Mouse (Mus musculus) heart, embryonic 12.5 days (tissue): ENCODE measurements around the gene Tbc1d22a. TPM values are rescaled to one million over a fixed set of nuclear protein-coding genes. Genes with fewer than 3 reads are reported as not detected.

Experiments used
- ATAC-seq: fragments of 200-750 bp; cut with Nextera tagmentation; 2 replicates; pipeline ENCODE4 v1.8.0; 2017; ENCODE audit warnings: moderate TSS enrichment, moderate library complexity; ENCODE audit not compliant: insufficient number of reproducible peaks, low FRiP score
- H3K27ac ChIP-seq: fragments of 300-500 bp; sonication (generic); 2 replicates; pipeline ENCODE4 v1.5.1; 2016; ENCODE audit warnings: mild to moderate bottlenecking, moderate library complexity; ENCODE audit not compliant: poor library complexity, severe bottlenecking
- H3K27me3 ChIP-seq: fragments of 300-500 bp; sonication (generic); replicated peaks from 2 replicates; pipeline ENCODE4 v1.6.1; 2016; ENCODE audit warnings: mild to moderate bottlenecking, moderate library complexity
- H3K36me3 ChIP-seq: fragments of 300-500 bp; sonication (generic); 2 replicates; pipeline ENCODE4 v1.6.1; 2016; ENCODE audit warnings: mild to moderate bottlenecking, moderate library complexity
- H3K4me1 ChIP-seq: fragments of 300-500 bp; sonication (generic); replicated peaks from 2 replicates; pipeline ENCODE4 v1.6.1; 2016; ENCODE audit warnings: mild to moderate bottlenecking
- H3K4me2 ChIP-seq: fragments of 300-500 bp; sonication (generic); 2 replicates; pipeline ENCODE4 v1.6.1; 2016; ENCODE audit warnings: mild to moderate bottlenecking, moderate library complexity
- H3K4me3 ChIP-seq: fragments of 300-500 bp; sonication (generic); 2 replicates; pipeline ENCODE4 v1.5.1; 2016; ENCODE audit warnings: mild to moderate bottlenecking
- H3K9ac ChIP-seq: fragments of 300-500 bp; sonication (generic); 2 replicates; pipeline ENCODE4 v1.6.1; 2016; ENCODE audit warnings: mild to moderate bottlenecking, moderate library complexity
- H3K9me3 ChIP-seq: fragments of 300-500 bp; sonication (generic); replicated peaks from 2 replicates; pipeline ENCODE4 v1.6.1; 2016; ENCODE audit warnings: mild to moderate bottlenecking, moderate library complexity
- WGBS: fragments of 180-500 bp; shearing (Covaris S2); methylation state at CpG from one replicate; pipeline ENCODE4 v1.1.7; 2016; 5-methylcytosine and 5-hydroxymethylcytosine counted together
- polyA plus RNA-seq: library from polyadenylated mRNA; unstranded; fragments of >200 nt; fragmentation: Nextera tagmentation; extraction: Ambion mirVana; gene quantifications from 2 replicates; pipeline ENCODE4 v1.2.1, GENCODE M21; 2016

Gene Tbc1d22a
- polyA plus RNA-seq, 1 experiment from 2014 or later = 10.3 TPM

GRCm38 (mm10) chr15:86182646-86183045 lies 31.6 kb upstream of the Tbc1d22a start:
- peak overlapping the region; percentile 6; the same call in 1 of the 2 replicates for H3K27ac ChIP-seq
- ATAC-seq = no peak
- no peaks in the 10 kb centered on the region for H3K27me3 ChIP-seq
- no peak overlapping the region for H3K4me3 ChIP-seq
- H3K4me2 ChIP-seq = peak overlapping the region; percentile 44
- peaks cover 48% of the 10 kb centered on the region for H3K4me1 ChIP-seq
- no peaks in the 10 kb centered on the region for H3K36me3 ChIP-seq
- no peak overlapping the region for H3K9ac ChIP-seq
- H3K9me3 ChIP-seq = no peaks in the 10 kb centered on the region
- WGBS = 34% methylated on average over 13 of the region's 13 CpGs

- no peak overlapping the region for H3K9ac ChIP-seq
- H3K36me3 ChIP-seq = no peaks in the 10 kb centered on the region
- H3K4me1 ChIP-seq = peaks cover 48% of the 10 kb centered on the region
- 85% methylated on average over 8 of the region's 8 CpGs for WGBS
- no peak overlapping the region for H3K27ac ChIP-seq
- no peak for ATAC-seq
- H3K9me3 ChIP-seq = no peaks in the 10 kb centered on the region
- H3K27me3 ChIP-seq = no peaks in the 10 kb centered on the region
- H3K4me3 ChIP-seq = no peak overlapping the region
- H3K4me2 ChIP-seq = no peak overlapping the region
Measured at GRCm38 (mm10) chr15:86183484-86183883, 30.8 kb upstream of the Tbc1d22a start.

- Histone ChIP-seq H3K36me3 (no peaks in the 10 kb centered on the region), H3K9me3 (no peaks in the 10 kb centered on the region), H3K4me2 (peak overlapping the region; percentile 75), H3K27me3 (no peaks in the 10 kb centered on the region), H3K4me3 (peak overlapping the region; percentile 74), H3K27ac (no peak overlapping the region), H3K4me1 (peaks cover 54% of the 10 kb centered on the region), H3K9ac (peak overlapping the region; percentile 93)
- WGBS = 47% methylated on average over 5 of the region's 5 CpGs
- no peak for ATAC-seq
Measured at GRCm38 (mm10) chr15:86184071-86184470, 30.2 kb upstream of the Tbc1d22a start.

- Histone ChIP-seq H3K9ac (peak overlapping the region; percentile 93), H3K9me3 (no peaks in the 10 kb centered on the region), H3K4me1 (peaks cover 58% of the 10 kb centered on the region), H3K4me2 (peak overlapping the region; percentile 75), H3K27me3 (no peaks in the 10 kb centered on the region), H3K36me3 (no peaks in the 10 kb centered on the region), H3K4me3 (peak overlapping the region; percentile 74), H3K27ac (peak overlapping the region; percentile 88)
- WGBS = under 1% methylated on average over 70 of the region's 70 CpGs
- peak; percentile 31 for ATAC-seq
Measured at GRCm38 (mm10) chr15:86184851-86185688, 29.2 kb upstream of the Tbc1d22a start.

- Histone ChIP-seq H3K27ac (peak within 1 kb of the TSS; percentile 88), H3K36me3 (no peaks in the 10 kb centered on the region), H3K4me2 (peak within 1 kb of the TSS; percentile 75), H3K9me3 (no peaks in the 10 kb centered on the region), H3K27me3 (peaks cover 5% of the 10 kb centered on the region; the same call in 1 of the 2 replicates), H3K9ac (peak within 1 kb of the TSS; percentile 93), H3K4me1 (peaks cover 58% of the 10 kb centered on the region), H3K4me3 (peak within 1 kb of the TSS; percentile 74)
- 2% methylated on average over 43 of the region's 43 CpGs for WGBS
- peak; percentile 58 for ATAC-seq
Measured at GRCm38 (mm10) chr15:86185689-86186569, 28.3 kb upstream of the Tbc1d22a start, which contains the start of gene Cerk. Gene Cerk (minus strand): TSS chr15:86186141.

- 50% methylated on average over 3 of the region's 3 CpGs for WGBS
- ATAC-seq = no peak
- no peaks in the 10 kb centered on the region for H3K9me3 ChIP-seq
- no peak overlapping the region for H3K27ac ChIP-seq
- no peak overlapping the region for H3K9ac ChIP-seq
- H3K4me3 ChIP-seq = no peak overlapping the region
- H3K4me1 ChIP-seq = peaks cover 56% of the 10 kb centered on the region
- H3K36me3 ChIP-seq = no peaks in the 10 kb centered on the region
- peaks cover 5% of the 10 kb centered on the region; the same call in 1 of the 2 replicates for H3K27me3 ChIP-seq
- peak overlapping the region; percentile 75; the same call in 1 of the 2 replicates for H3K4me2 ChIP-seq
Measured at GRCm38 (mm10) chr15:86186686-86187085, 27.6 kb upstream of the Tbc1d22a start.

GRCm38 (mm10) chr15:86188186-86188585 lies 26.1 kb upstream of the Tbc1d22a start:
- H3K27ac ChIP-seq = no peak overlapping the region

GRCm38 (mm10) chr15:86188746-86189470 lies 25.4 kb upstream of the Tbc1d22a start:
- 0 out of 2 replicates have a peak, but pooled peaks cover 6% of the 10 kb centered on the region for H3K9me3 ChIP-seq
- H3K4me1 ChIP-seq = peaks cover 38% of the 10 kb centered on the region
- no peak overlapping the region for H3K4me3 ChIP-seq
- peak; percentile 37; the same call in 1 of the 2 replicates for ATAC-seq
- peaks cover 5% of the 10 kb centered on the region; the same call in 1 of the 2 replicates for H3K27me3 ChIP-seq
- H3K27ac ChIP-seq = no peak overlapping the region
- H3K9ac ChIP-seq = peak overlapping the region; percentile 14; the same call in 1 of the 2 replicates
- no peaks in the 10 kb centered on the region for H3K36me3 ChIP-seq
- 38% methylated on average over 10 of the region's 10 CpGs for WGBS
- H3K4me2 ChIP-seq = no peak overlapping the region

More at GRCm38 (mm10) chr15:86188186-86188585, 26.1 kb upstream of the Tbc1d22a start:
- Histone ChIP-seq H3K36me3 (no peaks in the 10 kb centered on the region), H3K4me3 (no peak overlapping the region), H3K27me3 (peaks cover 5% of the 10 kb centered on the region; the same call in 1 of the 2 replicates), H3K4me1 (peaks cover 45% of the 10 kb centered on the region), H3K9me3 (no peaks in the 10 kb centered on the region), H3K4me2 (no peak overlapping the region), H3K9ac (no peak overlapping the region)
- WGBS = 58% methylated on average over 5 of the region's 5 CpGs
- no peak for ATAC-seq

GRCm38 (mm10) chr15:86190387-86190786 lies 23.9 kb upstream of the Tbc1d22a start:
- Histone ChIP-seq H3K4me1 (peaks cover 30% of the 10 kb centered on the region), H3K36me3 (no peaks in the 10 kb centered on the region), H3K27me3 (peaks cover 9% of the 10 kb centered on the region; the same call in 1 of the 2 replicates), H3K27ac (no peak overlapping the region), H3K9me3 (0 out of 2 replicates have a peak, but pooled peaks cover 6% of the 10 kb centered on the region), H3K9ac (no peak overlapping the region), H3K4me2 (no peak overlapping the region), H3K4me3 (no peak overlapping the region)
- no peak for ATAC-seq
- WGBS = 65% methylated on average over 3 of the region's 3 CpGs

- H3K4me2 ChIP-seq = no peak overlapping the region
- H3K4me1 ChIP-seq = peaks cover 25% of the 10 kb centered on the region
- ATAC-seq = no peak
- H3K9me3 ChIP-seq = 0 out of 2 replicates have a peak, but pooled peaks cover 6% of the 10 kb centered on the region
- WGBS = 39% methylated on average over 1 of the region's 1 CpGs
- H3K36me3 ChIP-seq = no peaks in the 10 kb centered on the region
- no peak overlapping the region for H3K9ac ChIP-seq
- no peak overlapping the region for H3K4me3 ChIP-seq
- peaks cover 9% of the 10 kb centered on the region; the same call in 1 of the 2 replicates for H3K27me3 ChIP-seq
- H3K27ac ChIP-seq = no peak overlapping the region
Measured at GRCm38 (mm10) chr15:86191505-86191904, 22.8 kb upstream of the Tbc1d22a start.
